Mouse (Mus musculus) right cerebral cortex, adult 2 months (tissue): ENCODE measurements around the gene Nrxn2.
A peak's percentile ranks its signal among the peaks of the same experiment; 100 is the strongest.

ENCODE experiments used
- DNase-seq, 2 experiments: peaks; one replicate each; pipeline ENCODE4 v3.0.0; 2021 to 2022; ENCODE audit warnings: low spot score in 2 of 2

Nrxn2 gene

DNA sequence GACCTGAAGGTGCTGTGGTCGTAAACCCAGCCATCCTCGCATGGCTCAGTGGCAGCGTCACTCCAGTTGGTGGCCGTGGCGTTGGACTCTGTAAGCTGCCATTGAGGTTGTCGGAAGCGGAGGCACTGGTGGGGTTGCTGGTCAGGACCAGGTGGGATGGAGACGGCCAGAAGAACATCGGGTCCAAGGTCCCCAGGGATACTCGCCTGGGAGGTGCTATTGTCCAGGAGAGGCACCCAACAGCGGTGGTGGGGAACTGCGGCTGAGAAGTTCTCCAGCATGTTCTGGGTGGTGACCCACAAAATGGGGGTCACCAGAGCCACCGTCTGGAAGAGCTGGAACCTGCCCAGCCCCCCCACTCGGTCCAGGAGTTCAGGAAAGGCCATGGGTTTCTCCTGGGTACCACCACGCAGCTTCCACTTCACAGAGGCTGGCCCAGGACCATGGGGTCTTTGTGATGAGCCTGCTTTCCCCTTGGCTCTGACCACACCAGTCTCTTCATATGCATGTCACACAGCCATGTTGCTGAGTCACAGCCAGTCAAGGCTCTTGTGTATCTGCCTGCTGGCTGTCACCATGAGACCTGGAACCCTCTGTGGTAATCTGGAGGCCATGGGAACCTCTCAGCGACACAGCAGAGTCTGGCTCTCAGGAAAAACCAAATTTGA is 124.0 kb downstream of the Nrxn2 start, which contains the start of gene Slc22a12:
Gene Slc22a12, minus strand, starts transcription at position 666 of the 668 bp plus-strand sequence.
- no peak for DNase-seq

DNA sequence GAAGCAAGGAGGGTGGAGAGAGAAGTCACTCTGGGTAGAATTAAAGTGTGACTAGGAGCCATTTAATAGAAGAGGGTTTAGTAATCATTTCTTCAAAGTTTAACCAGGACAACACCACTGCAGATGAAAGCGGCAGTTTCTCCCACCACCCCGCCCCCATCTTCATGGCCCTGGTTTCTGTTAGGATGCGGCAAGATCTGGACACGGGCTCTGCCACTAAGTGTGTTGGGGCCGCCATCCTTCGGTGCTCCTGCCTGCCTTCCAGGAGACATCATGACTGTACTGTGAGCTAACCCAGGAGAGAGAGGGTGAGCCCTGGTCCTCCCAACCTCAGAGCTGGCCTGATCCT is 124.5 kb downstream of the Nrxn2 start:
- no peak for DNase-seq

DNA sequence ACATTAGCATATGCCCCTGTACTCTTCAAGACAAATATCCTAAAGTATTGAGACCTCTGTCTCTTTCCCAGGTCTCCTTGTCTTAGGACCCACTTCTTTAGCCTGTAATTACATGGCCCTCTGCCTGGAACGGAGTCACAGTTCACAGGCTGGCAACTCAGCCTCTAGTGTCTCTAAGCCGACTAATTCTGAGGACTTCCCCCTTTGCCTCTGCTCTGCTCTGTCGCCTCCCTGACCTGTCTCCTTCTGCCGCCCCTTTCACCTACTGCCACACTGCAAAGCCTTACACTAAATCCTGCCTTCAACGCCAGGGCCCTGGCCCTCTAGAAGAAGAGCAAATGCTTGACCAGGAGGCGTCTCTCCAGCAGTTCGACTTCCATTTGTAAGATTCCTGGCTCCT is 125.0 kb downstream of the Nrxn2 start:
- DNase-seq = no peak

DNA sequence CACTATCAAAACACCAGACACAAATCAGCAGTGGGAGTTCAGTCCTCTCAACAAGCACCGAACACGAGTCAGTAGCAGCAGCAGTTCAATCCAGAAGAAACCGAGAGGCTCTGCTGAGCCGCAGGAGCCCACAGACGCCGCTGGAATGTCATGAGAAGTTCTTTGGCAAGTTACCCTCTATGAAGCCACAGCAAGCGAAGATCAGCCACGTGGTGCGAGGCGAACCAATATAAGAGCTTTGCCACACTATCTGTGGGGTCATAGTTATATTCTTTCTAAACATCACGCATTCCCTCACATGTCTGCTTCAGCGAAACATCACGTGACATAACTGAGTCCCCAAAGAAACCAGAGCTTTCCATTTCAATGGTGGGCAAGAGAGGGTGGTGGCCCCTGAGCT is 126.2 kb downstream of the Nrxn2 start:
- no peak for DNase-seq

DNA sequence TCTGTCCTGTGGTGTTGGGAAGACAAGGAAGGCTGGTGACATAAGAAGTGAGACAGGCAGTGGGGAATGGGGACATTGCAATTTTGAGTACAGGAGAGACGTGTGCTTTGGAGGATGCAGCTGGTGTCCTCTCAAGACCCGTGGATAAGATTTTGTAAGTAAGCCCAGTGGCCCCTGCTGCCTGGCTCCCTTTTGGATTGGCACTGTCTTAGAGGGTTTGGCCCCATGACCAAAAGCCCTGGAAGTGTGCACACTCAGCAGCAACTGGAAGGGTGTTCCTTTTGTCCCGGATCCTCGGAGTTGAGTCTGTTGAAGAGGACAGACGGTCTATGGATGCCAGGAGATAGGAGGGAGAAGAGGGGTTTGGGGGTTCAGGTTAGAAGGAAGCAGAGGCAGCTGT is 127.0 kb downstream of the Nrxn2 start:
- no peak for DNase-seq

DNA sequence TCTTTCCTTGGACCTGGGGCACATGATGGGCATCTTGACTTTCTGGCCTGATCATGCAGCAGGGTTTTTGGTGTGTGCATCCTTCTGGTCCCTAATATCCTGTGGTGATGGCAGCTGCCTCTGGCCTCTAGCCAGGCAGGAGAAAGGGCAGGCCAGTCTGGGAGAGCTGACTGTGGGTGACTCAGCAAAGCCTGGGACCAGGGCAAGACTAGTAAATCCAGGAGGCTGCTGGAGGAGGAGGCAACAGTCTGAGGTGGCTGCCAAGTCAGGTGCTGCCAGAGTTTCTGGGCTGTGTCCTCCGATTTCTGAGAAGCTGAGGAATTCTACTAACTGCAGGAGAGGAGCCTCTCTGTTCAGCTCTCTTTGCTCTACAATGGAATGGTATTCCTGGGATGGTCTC is 127.6 kb downstream of the Nrxn2 start:
- no peak for DNase-seq

DNA sequence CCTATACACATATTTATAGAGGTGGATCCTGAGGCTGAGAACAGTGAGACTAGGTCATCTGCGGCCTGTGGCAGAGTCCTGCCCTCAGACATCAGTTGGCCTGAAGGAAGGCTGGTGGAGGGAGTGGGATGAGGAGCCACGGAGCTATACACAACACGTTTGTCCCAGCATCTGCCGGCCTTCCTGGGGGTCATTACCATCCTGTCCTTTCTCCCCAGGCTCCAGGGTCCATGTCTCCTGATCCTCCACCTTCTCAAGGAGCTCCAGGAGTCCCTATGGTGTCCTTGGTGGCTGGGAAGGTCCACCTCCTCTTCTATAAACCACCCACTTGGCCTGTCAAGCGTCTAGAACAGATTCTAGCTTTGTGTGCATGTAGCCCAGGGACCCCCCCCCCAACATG is 129.3 kb downstream of the Nrxn2 start:
- no peak for DNase-seq

DNA sequence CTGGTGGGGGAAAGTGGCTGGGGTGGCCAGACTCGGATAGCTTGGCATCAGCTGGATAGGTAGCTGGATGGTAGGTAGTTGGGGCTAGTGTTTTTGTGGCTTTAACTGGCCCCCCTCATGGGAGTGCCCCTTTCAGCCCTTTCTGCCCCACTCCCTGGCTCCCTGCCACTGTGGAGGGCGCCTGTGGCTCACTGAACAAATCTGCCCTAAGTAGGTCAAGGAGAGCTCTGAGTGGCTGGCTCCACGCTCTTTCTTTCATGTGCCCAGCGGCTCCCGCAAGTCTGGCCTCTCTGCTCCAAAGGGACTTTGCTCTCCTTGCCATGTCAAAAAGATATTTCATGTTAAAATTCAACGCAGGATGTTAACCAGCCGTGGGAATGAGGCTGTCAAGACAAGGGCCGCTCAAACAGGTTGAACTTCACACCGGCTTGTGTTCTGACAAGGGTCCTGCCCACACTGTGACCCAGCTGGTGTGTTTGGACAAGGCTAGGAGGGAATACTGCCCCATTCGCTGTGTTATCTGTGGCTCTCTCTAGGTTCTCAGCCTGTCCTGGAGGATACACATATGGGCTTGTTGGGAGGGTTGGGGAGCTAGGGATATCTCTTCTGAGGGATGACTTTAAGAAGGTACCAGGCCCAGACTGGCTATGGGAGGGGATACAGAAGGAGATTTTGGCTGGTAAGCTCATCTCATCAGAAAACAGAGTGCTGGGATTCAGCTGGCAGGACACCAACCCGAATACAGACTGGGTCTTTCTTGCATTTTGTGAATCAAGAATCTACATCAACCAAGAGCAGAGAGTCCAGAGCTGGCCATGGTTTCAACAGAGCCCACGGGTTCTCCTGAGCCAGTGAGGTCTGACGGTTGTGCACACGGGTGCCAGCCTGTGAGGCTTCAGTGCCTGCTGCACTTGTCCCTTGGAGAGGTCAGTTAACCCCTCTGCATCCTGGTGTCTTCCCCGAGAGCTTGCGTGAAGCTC is 130.2 kb downstream of the Nrxn2 start:
- DNase-seq = no peak

DNA sequence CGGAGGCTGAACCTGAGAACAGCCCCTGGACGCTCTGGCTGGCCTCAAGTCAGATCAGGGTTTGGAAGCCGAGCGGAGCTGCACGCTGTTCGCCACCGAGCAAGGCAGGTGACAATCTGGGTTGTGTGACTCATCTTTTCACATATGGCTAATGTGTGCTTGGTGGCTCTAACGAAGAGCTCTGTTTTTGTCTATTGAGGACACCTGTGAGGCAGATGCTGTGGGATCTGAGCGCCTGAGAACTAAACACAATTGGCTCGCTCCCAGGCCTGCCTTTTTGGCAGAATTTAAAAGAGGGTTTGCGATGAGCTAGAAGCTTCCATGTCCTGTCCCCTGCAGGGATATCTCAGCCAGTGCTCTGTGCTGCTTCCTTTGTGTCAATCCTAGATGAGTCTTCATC is 131.0 kb downstream of the Nrxn2 start:
- no peak for DNase-seq

DNA sequence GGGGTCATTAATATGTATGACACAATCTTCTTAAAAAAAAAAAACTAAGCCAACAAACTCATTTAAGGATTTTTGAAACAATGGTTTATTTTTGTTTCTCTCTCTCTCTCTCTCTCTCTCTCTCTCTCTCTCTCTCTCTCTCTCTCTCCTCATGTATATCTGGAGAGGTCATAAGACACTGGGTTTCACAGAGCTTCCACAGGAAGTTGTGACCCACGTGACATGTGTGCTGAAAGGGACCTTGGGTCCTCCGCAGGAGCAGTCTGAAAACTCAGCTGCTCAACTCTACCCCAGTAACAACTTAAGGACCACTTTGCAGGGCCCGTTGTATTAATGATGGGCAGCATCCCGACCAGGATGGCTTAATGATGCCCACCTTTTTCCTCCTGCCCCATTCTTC is 132.7 kb downstream of the Nrxn2 start:
- no peak for DNase-seq

DNA sequence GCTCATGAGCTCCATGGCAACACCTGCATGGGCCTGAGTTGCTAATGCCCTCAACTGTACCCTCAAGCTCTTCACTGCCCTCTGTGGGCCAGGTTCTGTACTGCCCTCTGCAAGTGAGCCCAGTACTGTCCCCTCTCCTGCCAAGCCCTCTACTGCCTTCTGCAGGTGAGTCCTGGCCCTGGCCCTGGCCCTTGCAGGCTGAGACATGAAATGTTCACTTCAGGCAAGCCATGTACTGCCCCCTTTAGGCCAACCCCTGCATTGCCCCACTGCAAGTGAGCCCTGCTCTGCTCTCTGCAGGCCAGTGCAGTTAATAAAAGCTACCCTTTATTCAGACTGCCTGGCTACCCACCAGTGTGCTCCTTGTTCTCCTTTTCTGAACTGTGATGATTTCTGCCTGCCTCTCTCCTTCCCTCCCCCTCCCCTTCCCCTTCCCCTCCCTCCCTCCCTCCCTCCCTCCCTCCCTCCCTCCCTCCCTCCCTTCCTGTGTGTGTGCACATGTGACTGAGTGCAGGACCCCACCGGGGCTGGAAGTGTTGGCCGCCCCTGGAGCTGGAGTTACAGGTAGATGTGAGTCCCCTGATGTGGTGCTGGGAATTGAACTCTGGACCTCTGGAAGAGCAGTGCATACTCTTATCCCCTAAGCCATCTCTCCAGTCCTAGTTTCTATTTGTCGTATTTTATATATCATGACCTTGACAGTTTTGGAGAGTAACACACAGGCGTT is 133.9 kb downstream of the Nrxn2 start:
- peak in 1 of 2 experiments; percentile 45 for DNase-seq

DNA sequence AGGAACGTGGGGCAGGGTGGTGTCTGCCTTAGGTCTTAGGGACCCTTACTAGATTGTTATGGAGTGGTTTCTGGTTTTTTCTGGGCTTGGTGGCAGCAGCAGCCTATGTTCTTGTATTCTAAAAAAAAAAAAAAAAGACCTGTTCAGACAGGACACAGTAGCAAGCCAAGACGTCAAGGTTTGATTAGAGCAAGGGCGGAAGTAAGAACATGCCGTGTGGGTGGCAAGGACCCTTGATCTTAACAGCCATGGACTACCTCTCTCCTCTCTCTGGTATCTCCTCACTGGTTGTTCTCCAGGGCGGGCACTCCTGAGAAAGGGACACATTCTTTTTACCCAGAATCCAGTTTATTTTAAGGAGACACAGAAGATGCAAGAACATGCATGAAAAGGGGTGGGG is 134.6 kb downstream of the Nrxn2 start:
- no peak for DNase-seq

DNA sequence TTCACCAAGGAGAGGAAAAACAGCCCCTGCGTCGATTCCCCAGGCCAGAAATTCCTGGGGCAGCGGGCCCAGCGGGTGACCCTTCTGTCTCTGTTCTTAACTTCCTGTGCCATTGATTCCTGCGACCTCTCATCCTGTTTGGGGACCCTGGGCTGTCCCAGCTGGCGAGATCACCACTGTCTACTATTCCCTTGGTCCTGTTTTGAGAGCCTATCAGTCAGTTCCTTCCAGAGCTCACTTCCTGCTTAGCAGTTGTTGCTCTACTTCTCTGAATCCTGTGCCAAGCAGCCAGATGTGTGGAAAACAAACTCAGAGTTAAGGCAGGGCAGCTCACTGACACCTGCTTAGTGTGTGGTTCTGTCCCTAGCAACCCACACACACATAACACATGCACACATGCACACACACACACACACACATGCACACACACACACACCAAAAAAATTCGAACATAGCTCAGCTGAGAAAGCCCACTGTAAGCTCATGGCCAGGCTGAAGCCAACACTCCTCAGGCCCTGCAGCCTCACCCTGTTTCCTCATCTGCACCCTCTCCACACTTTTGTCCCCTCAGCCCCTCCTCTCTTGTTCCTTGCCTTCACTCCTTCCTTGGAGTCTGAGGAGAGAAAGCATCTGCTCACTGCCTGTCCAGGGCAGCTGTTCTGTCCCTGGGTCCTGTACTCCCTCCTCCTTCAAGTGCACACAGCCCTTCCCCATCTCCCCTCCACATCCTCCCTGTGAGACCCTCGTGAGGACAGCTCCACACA is 135.5 kb downstream of the Nrxn2 start:
- no peak for DNase-seq

DNA sequence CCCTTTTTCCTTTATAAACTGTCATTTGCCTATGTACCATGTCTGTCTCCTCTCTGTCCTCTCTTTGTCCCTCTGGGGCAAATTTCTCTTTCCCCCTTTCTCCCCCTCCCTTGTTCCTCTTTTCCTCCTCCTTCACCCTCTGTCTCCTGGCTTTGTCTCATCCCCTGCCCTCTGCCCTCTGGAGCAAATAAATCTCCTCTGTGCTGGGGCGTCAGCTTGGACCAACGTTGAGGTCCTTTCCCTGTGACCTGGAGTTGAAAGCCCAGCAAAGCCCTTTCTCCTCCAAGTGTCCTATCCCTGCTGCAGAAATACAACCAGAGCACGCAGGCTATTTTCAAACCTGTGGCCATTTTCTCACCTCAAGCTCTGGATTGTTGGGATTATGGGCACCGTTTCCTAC is 141.0 kb downstream of the Nrxn2 start:
- DNase-seq = no peak

DNA sequence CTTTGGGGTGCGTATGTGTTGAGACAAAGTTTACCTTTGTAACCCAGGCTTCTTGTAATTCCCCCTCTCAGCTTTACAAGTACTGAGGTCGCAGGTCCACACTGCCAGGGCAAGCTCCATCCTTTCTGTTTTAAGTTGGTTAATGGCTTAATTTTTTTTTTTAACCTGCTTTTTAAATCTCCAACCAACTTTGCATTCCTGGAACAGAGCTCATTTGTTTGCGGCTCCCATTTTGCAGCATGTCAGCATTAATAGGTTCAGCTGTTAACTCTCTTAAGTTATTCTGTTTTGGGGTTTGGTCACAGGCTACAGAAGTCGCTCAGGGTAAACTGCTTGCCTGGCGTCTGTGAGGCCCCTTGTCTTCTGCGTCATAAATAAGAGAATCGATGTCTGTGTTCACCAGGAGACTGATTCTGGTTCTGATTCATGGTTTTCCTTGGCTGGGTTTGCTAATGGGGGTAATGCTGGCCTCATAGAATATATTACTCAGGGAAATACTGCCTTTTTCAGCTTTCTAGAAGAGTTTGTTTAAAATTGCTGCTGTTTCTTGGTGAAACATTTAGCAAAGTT is 141.8 kb downstream of the Nrxn2 start:
- no peak for DNase-seq

DNA sequence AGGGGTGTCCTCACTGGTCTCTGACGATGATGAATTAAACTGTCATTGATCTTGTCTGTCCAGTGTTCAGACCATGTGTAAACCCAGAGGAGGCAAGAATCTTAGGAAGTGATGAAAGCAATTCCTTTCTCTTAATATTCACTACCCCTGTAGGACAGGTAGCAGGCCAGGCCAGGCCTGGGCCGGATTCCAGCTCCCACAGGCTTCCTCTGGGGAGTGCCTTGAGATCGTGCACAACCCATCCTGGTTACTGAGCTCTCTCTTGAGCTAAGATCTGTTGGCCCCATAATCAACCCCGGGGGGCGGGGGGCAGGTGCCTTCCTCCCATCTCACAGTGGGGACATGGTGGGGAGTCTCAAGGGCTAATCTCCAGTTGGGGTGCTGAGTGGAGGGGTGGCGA is 146.6 kb downstream of the Nrxn2 start:
- no peak for DNase-seq

DNA sequence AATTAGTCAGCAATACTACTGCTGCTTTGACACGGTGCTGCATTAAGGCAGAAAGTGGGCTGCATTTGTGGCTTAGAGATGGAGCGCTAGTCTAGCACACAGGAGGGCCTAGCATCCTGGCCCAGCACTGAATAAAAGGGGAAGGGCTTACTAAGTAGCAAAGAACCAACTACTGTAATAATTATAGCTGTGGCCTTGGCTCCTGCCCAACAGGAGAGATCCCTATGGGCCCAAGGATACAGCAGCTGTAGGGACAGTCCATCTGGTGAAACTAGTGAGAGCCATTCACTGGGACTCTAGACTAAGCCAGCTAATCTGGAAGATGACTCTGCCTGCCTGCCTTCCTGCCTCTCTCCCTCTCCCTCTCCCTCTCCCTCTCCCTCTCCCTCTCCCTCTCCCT is 147.9 kb downstream of the Nrxn2 start:
- no peak for DNase-seq

DNA sequence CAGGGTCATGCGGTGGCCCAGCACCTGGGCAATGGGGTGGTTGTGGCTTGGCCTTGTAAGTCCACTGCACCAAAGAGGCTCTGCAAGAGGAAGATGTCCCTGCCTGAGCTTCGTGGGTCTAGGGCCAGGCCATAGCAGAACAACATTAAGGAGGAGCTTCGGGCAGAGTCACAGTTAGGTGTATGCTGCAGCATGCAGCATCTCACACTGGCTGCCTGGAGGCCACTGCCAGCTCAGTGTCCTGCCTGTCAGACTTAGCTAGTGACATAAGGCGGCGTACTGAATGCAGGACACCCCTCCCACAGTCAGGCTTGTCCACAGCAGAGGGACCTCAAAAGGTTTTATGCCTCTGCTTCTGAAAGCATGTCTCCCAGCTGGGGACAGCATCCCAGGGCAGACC is 150.5 kb downstream of the Nrxn2 start:
- DNase-seq = no peak

DNA sequence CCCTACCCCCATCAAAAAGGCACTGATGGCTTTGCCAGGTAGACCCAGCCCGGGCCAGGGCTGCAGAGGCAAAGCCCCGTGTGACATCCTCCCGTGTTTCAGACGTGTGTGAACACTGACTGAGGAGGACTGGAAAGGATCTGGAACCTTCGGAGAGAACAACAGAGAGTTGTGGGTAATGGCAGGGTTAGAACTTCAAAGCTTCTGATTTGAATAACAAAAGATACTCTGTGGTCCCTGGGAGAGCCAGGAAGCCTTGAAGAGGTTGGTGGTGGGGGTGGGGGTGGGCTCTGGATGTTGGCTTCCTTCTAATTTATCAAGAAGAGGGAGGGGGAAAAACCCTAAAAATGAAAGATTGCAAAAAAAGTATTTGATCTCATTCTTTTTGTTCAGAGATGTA is 151.0 kb downstream of the Nrxn2 start:
- no peak for DNase-seq

DNA sequence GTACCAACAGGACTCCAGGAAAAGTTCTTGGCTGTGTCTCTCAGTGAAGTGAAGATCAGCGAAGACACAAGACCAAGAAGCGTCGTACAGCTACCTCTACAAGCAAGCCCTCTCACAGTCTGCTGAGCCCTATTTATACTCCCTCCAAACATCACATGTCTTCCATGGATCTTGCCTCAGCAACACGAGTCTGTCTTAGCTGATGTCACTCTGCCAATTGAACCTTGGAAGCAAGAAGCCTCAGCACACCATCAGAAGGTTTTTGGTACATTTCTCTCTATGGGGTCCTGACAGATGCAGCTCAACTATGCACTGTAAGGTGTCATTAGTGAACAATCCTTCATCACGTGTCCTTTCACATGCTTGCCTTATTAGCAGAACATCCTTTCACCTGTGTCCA is 152.9 kb downstream of the Nrxn2 start:
- DNase-seq = no peak

DNA sequence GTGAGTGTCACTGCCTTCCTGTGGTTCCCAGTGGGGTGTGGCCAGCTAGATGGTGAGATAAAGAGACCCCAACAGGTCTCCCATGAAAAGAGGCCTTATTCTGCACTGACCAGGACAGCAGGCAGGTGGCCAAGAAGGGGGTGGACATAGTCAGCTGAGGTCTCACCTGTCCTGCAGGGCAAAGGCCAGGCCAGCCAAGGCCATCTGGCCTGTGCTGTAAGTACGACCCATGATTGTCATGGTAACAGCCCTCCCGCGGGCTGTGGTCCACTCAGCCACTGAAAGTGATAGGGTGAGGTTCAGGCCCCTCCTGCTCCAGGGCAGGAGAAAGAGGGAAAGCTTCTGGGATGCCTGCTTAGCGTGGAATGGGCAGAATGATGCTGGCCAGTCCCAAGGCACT is 153.5 kb downstream of the Nrxn2 start:
- no peak for DNase-seq
